Mouse (Mus musculus): ENCODE measurements around the gene Slc35e3. TPM values are rescaled to one million over a fixed set of nuclear protein-coding genes. Genes with fewer than 3 reads are reported as not detected.

Gene Slc35e3
- total RNA-seq, 2 experiments from 2014 or later, result 7.8 to 8.2 TPM

GRCm38 (mm10) chr10:117685171-117685848, 60.9 kb downstream of the Slc35e3 start:
- no peak for DNase-seq

- DNase-seq, result no peak
Measured at GRCm38 (mm10) chr10:117684298-117685170, 61.6 kb downstream of the Slc35e3 start.

GRCm38 (mm10) chr10:117683734-117684037, 62.5 kb downstream of the Slc35e3 start:
- DNase-seq, result no peak

Other genes with a start within 250 kb of the Slc35e3 start
- 1 to 10 TPM; 2.9 to 3.5 TPM for gene Cpm, start 116.9 kb downstream of the Slc35e3 start, total RNA-seq (2021)
- 10 to 100 TPM; 51.1 to 53.6 TPM for gene Mdm2, start 35.6 kb downstream of the Slc35e3 start, total RNA-seq (2021)
- gene Nup107, start 46.3 kb upstream of the Slc35e3 start, total RNA-seq (2021), result 1 to 10 TPM; 7.3 to 8.7 TPM
- 10 to 100 TPM; 48.1 to 52.0 TPM for gene Rap1b, start 99.7 kb upstream of the Slc35e3 start, total RNA-seq (2021)